In genomic region chr10:68360765-68361483, GRCm38 (mm10) we compare ENCODE assay signal across 26 mouse cellular contexts.
DNase-seq lines count a peak whose midpoint lies in the region; ATAC-seq and TF ChIP-seq lines count a peak whose summit lies in the region.
"Had no signal": no experiment of that assay in that cellular context is flagged by ENCODE, and none has a peak within 500 bp of the region (broad histone marks: within the 10 kb centered on the region; RNA-seq: fewer than 3 reads in every experiment).

No protein-coding gene starts in this region.

- H3K4me1 ChIP-seq in liver, adult 2 months (ENCODE audit: control insufficient read depth, insufficient read depth, low read length): peaks cover 2% of the 10 kb centered on the region; the same call in 1 of the 2 replicates
- no peaks in the 10 kb centered on the region; the same call in 1 of the 2 replicates for H3K4me1 ChIP-seq in intestine, embryonic 16.5 days (ENCODE audit: control insufficient read depth, insufficient read depth, low read length)
- H3K4me1 ChIP-seq in stomach, embryonic 15.5 days: peaks cover 2% of the 10 kb centered on the region; the same call in 1 of the 2 replicates
- H3K4me1 ChIP-seq in hindbrain, embryonic 12.5 days: peaks cover 3% of the 10 kb centered on the region; the same call in 1 of the 2 replicates

- 83% methylated on average over 6 of the region's 6 CpGs for WGBS in liver, adult 2 months
- 66% methylated on average over 6 of the region's 6 CpGs for WGBS in intestine, embryonic 16.5 days
- 61% methylated on average over 6 of the region's 6 CpGs for WGBS in stomach, embryonic 15.5 days
- WGBS in hindbrain, embryonic 12.5 days: 86% methylated on average over 6 of the region's 6 CpGs

- ATAC-seq in intestine, embryonic 16.5 days: peak; percentile 82
- ATAC-seq in stomach, embryonic 15.5 days (ENCODE audit: insufficient read depth, low FRiP score, low read depth): peak; percentile 76
- no peak for ATAC-seq in hindbrain, embryonic 12.5 days (ENCODE audit: low FRiP score)
- no peak for ATAC-seq in activated CD4-positive, CD25-positive, alpha-beta regulatory T cell, adult 4 months
- ATAC-seq: forebrain, embryonic 16.5 days; inflammation-experienced regulatory T-cells, adult 6 months; midbrain, embryonic 15.5 days had no signal

- H3K9ac ChIP-seq in liver, adult 2 months (ENCODE audit: low read depth, low read length): no peak overlapping the region
- H3K9ac ChIP-seq in intestine, embryonic 16.5 days (ENCODE audit: low read depth, low read length): no peak overlapping the region
- no peak overlapping the region for H3K9ac ChIP-seq in stomach, embryonic 15.5 days
- no peak overlapping the region for H3K9ac ChIP-seq in hindbrain, embryonic 12.5 days
- H3K9ac ChIP-seq: hindbrain, embryonic 15.5 days; liver, embryonic 14.5 days; midbrain, embryonic 15.5 days had no signal

- no peak overlapping the region for H3K4me3 ChIP-seq in liver, adult 2 months (ENCODE audit: insufficient read depth, low read depth, low read length)
- no peak overlapping the region for H3K4me3 ChIP-seq in intestine, embryonic 16.5 days (ENCODE audit: low read length)
- no peak overlapping the region for H3K4me3 ChIP-seq in stomach, embryonic 15.5 days (replicated peaks)
- no peak overlapping the region for H3K4me3 ChIP-seq in hindbrain, embryonic 12.5 days
- H3K4me3 ChIP-seq: erythroblast, embryonic 14.5 days; hindbrain, embryonic 15.5 days; midbrain, embryonic 15.5 days had no signal

- TF ChIP-seq CTCF in liver, adult 2 months (IDR thresholded peaks at IDR 0.05; ENCODE audit: low read depth, low read length): no peak

- peaks cover 4% of the 10 kb centered on the region for H3K9me3 ChIP-seq in intestine, embryonic 16.5 days (ENCODE audit: control insufficient read depth, low read length)
- no peaks in the 10 kb centered on the region for H3K9me3 ChIP-seq in stomach, embryonic 15.5 days
- H3K9me3 ChIP-seq in hindbrain, embryonic 12.5 days (replicated peaks): 0 out of 2 replicates have a peak, but pooled peaks cover 7% of the 10 kb centered on the region
- H3K9me3 ChIP-seq: hindbrain, embryonic 15.5 days; midbrain, embryonic 15.5 days had no signal

- H3K36me3 ChIP-seq in liver, adult 2 months (ENCODE audit: control insufficient read depth, insufficient read depth, low read length): no peaks in the 10 kb centered on the region
- H3K36me3 ChIP-seq in intestine, embryonic 16.5 days (ENCODE audit: control insufficient read depth, insufficient read depth, low read length): no peaks in the 10 kb centered on the region
- H3K36me3 ChIP-seq in stomach, embryonic 15.5 days: no peaks in the 10 kb centered on the region
- no peaks in the 10 kb centered on the region for H3K36me3 ChIP-seq in hindbrain, embryonic 12.5 days
- H3K36me3 ChIP-seq: hindbrain, embryonic 15.5 days; midbrain, embryonic 15.5 days had no signal

- H3K4me2 ChIP-seq in intestine, embryonic 16.5 days (ENCODE audit: low read depth, low read length): no peak overlapping the region
- no peak overlapping the region for H3K4me2 ChIP-seq in stomach, embryonic 15.5 days
- no peak overlapping the region for H3K4me2 ChIP-seq in hindbrain, embryonic 12.5 days (replicated peaks)
- H3K4me2 ChIP-seq: heart, embryonic 11.5 days; hindbrain, embryonic 15.5 days; midbrain, embryonic 15.5 days had no signal

- no peak overlapping the region for H3K27ac ChIP-seq in liver, adult 2 months (replicated peaks; ENCODE audit: insufficient read depth, low read depth, low read length)
- no peak overlapping the region for H3K27ac ChIP-seq in intestine, embryonic 16.5 days (ENCODE audit: low read length)
- H3K27ac ChIP-seq in stomach, embryonic 15.5 days: no peak overlapping the region
- H3K27ac ChIP-seq in hindbrain, embryonic 12.5 days: no peak overlapping the region
- H3K27ac ChIP-seq: hindbrain, embryonic 15.5 days; kidney, postnatal 0 days; liver, embryonic 14.5 days; macrophage; midbrain, embryonic 15.5 days had no signal

- no peaks in the 10 kb centered on the region for H3K27me3 ChIP-seq in liver, adult 2 months (ENCODE audit: control insufficient read depth, insufficient read depth, low read length)
- no peaks in the 10 kb centered on the region for H3K27me3 ChIP-seq in intestine, embryonic 16.5 days (replicated peaks; ENCODE audit: control insufficient read depth, insufficient read depth, low read length)
- H3K27me3 ChIP-seq in stomach, embryonic 15.5 days (replicated peaks): no peaks in the 10 kb centered on the region
- no peaks in the 10 kb centered on the region for H3K27me3 ChIP-seq in hindbrain, embryonic 12.5 days
- H3K27me3 ChIP-seq: hindbrain, embryonic 15.5 days; midbrain, embryonic 15.5 days had no signal

- no peak for TF ChIP-seq POLR2A in liver, adult 2 months (IDR thresholded peaks at IDR 0.05; ENCODE audit: extremely low read depth, insufficient read depth, low read length)

- peak; percentile 13 for DNase-seq in liver, adult 2 months (ENCODE audit: extremely low read depth, low read depth, low spot score)
- DNase-seq in liver: no peak
- peak; percentile 13 for DNase-seq in lung, postnatal 10 days
- DNase-seq in urinary bladder, postnatal 10 days (ENCODE audit: low spot score): no peak
- DNase-seq: adrenal gland, postnatal 25 days; cerebellum, adult 2 months; cerebellum, postnatal 14 days; kidney, adult 8-10 months; kidney, postnatal 4 days; layer of hippocampus, postnatal 36 days; left cerebral cortex, postnatal 4 days; right cerebral cortex, postnatal 25 days; thymus, postnatal 14 days had no signal

- no peaks in the 10 kb centered on the region for H3K79me2 ChIP-seq in liver, adult 2 months (ENCODE audit: control insufficient read depth, insufficient read depth, low read length)

Comparison
In these comparisons a context has a peak if more than half of its experiments do, and no peak if none do; other contexts are left out.
1. DNase-seq: peak in liver, adult 2 months (single experiment) and lung, postnatal 10 days (single experiment); none in liver (single experiment) and urinary bladder, postnatal 10 days (single experiment).
2. ATAC-seq: peak in intestine, embryonic 16.5 days (single experiment) and stomach, embryonic 15.5 days (single experiment); none in hindbrain, embryonic 12.5 days (single experiment) and activated CD4-positive, CD25-positive, alpha-beta regulatory T cell, adult 4 months (single experiment).